ENCODE assay signal across 26 mouse cellular contexts in the genomic region with DNA sequence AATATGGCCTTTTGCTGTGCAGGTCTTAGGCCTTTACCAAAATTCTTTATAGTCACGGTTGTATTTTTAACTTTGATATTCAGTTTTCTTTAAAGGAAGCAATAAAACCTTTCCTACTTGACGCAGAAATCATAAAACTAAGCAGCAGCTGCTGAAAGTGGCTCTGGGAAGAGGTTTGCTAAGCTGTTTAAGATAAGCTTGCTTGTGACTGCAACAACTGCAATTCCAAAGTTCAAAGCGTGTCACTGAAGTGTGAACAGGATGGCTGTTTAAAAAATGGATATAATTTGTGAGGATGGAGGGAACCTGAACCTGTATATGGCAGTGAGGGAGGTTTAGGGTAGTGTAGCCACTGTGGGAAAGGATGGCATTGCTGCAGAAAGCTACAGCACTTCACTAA. TPM values are rescaled to one million over a fixed set of nuclear protein-coding genes. Genes with fewer than 3 reads are reported as not detected.
DNase-seq lines count a peak whose midpoint lies in the region; ATAC-seq lines count a peak whose summit lies in the region.
"Had no signal": no experiment of that assay in that cellular context is flagged by ENCODE, and none has a peak within 500 bp of the region (broad histone marks: within the 10 kb centered on the region; RNA-seq: fewer than 3 reads in every experiment).

No protein-coding gene starts in this region.

- no peak overlapping the region for H3K4me2 ChIP-seq in heart, embryonic 14.5 days (ENCODE audit: low read length)
- H3K4me2 ChIP-seq in midbrain, embryonic 11.5 days: no peak overlapping the region
- H3K4me2 ChIP-seq in midbrain, embryonic 13.5 days (replicated peaks): no peak overlapping the region
- H3K4me2 ChIP-seq in liver, embryonic 16.5 days (ENCODE audit: low read depth, low read length): no peak overlapping the region
- H3K4me2 ChIP-seq: embryonic facial prominence, embryonic 15.5 days; heart, embryonic 11.5 days; hindbrain, embryonic 15.5 days had no signal

- 50% methylated on average over 3 of the region's 3 CpGs for WGBS in heart, embryonic 14.5 days
- WGBS in midbrain, embryonic 11.5 days: 86% methylated on average over 3 of the region's 3 CpGs
- WGBS in midbrain, embryonic 13.5 days: 93% methylated on average over 3 of the region's 3 CpGs
- WGBS in liver, embryonic 16.5 days (ENCODE audit: insufficient replicate concordance): 71% methylated on average over 3 of the region's 3 CpGs

- H3K9ac ChIP-seq in heart, embryonic 14.5 days (ENCODE audit: low read length): no peak overlapping the region
- H3K9ac ChIP-seq in midbrain, embryonic 11.5 days (ENCODE audit: low read length): no peak overlapping the region
- H3K9ac ChIP-seq in midbrain, embryonic 13.5 days (replicated peaks): no peak overlapping the region
- H3K9ac ChIP-seq in liver, embryonic 16.5 days (ENCODE audit: low read depth, low read length): no peak overlapping the region
- H3K9ac ChIP-seq: embryonic facial prominence, embryonic 15.5 days; hindbrain, embryonic 15.5 days had no signal

- no peak for DNase-seq in heart, postnatal 14 days
- DNase-seq in midbrain, embryonic 11.5 days (ENCODE audit: low spot score, missing footprints): peak; percentile 51
- DNase-seq in urinary bladder, postnatal 4 days (ENCODE audit: low spot score in 2 of 2): no peak
- no peak for DNase-seq in gastrocnemius, adult 18-20 months (ENCODE audit: low spot score)
- DNase-seq: adrenal gland, adult 8-10 months; B cell, adult 2 months; cerebellum, adult 11 months; cerebellum, adult 8-10 months; cerebellum, postnatal 14 days; embryo, embryonic 11 days; heart, adult 2 months; heart, postnatal 36 days had no signal

- ATAC-seq in heart, embryonic 14.5 days (ENCODE audit: insufficient number of reproducible peaks, insufficient read depth, low FRiP score, low read depth): no peak
- no peak for ATAC-seq in midbrain, embryonic 11.5 days (ENCODE audit: low FRiP score)
- no peak for ATAC-seq in midbrain, embryonic 13.5 days
- no peak for ATAC-seq in liver, embryonic 16.5 days (ENCODE audit: low read depth)
- ATAC-seq: CD4-positive, CD25-positive, alpha-beta regulatory T cell, adult 4 months; forebrain, embryonic 14.5 days had no signal

- H3K4me3 ChIP-seq in heart, embryonic 14.5 days (ENCODE audit: control insufficient read depth in 1 of 2, insufficient read depth in 1 of 2, low read depth in 1 of 2, low read length in 2 of 2): no peak overlapping the region
- H3K4me3 ChIP-seq in midbrain, embryonic 11.5 days (ENCODE audit: low read depth, low read length): no peak overlapping the region
- no peak overlapping the region for H3K4me3 ChIP-seq in midbrain, embryonic 13.5 days (replicated peaks)
- no peak overlapping the region for H3K4me3 ChIP-seq in liver, embryonic 16.5 days (ENCODE audit: low read depth, low read length)
- H3K4me3 ChIP-seq: embryonic facial prominence, embryonic 15.5 days; erythroblast, embryonic 14.5 days; forebrain, embryonic 10.5 days; heart, adult 2 months; hindbrain, embryonic 15.5 days had no signal

- H3K9me3 ChIP-seq in heart, embryonic 14.5 days (ENCODE audit: control insufficient read depth, low read length): no peaks in the 10 kb centered on the region
- no peaks in the 10 kb centered on the region for H3K9me3 ChIP-seq in midbrain, embryonic 11.5 days (ENCODE audit: control insufficient read depth, low read length)
- no peaks in the 10 kb centered on the region for H3K9me3 ChIP-seq in midbrain, embryonic 13.5 days
- H3K9me3 ChIP-seq in liver, embryonic 16.5 days (replicated peaks; ENCODE audit: control insufficient read depth, low read length): no peaks in the 10 kb centered on the region
- H3K9me3 ChIP-seq: embryonic facial prominence, embryonic 15.5 days; forebrain, embryonic 10.5 days; G1E; hindbrain, embryonic 15.5 days had no signal

- intact Hi-C loops in heart, postnatal 14 days (cut with DNase I): no loop called here

- H3K4me1 ChIP-seq in heart, embryonic 14.5 days (ENCODE audit: control insufficient read depth in 2 of 2, insufficient read depth in 2 of 2, low read length in 2 of 2): peaks cover 0 to 4% of the 10 kb centered on the region in 2 experiments; a peak in 2 of 4 replicates
- peaks cover 6% of the 10 kb centered on the region for H3K4me1 ChIP-seq in midbrain, embryonic 11.5 days (ENCODE audit: control insufficient read depth, insufficient read depth, low read length)
- H3K4me1 ChIP-seq in midbrain, embryonic 13.5 days (replicated peaks): peaks cover 13% of the 10 kb centered on the region
- H3K4me1 ChIP-seq in liver, embryonic 16.5 days (ENCODE audit: control insufficient read depth, low read depth, low read length): peaks cover 11% of the 10 kb centered on the region

- H3K27me3 ChIP-seq in heart, embryonic 14.5 days (ENCODE audit: control insufficient read depth, insufficient read depth, low read length): no peaks in the 10 kb centered on the region
- no peaks in the 10 kb centered on the region for H3K27me3 ChIP-seq in midbrain, embryonic 11.5 days (ENCODE audit: control insufficient read depth, insufficient read depth, low read length)
- H3K27me3 ChIP-seq in midbrain, embryonic 13.5 days: no peaks in the 10 kb centered on the region
- no peaks in the 10 kb centered on the region for H3K27me3 ChIP-seq in liver, embryonic 16.5 days (ENCODE audit: control insufficient read depth, insufficient read depth, low read depth, low read length)
- H3K27me3 ChIP-seq: embryonic facial prominence, embryonic 15.5 days; hindbrain, embryonic 15.5 days had no signal

- H3K27ac ChIP-seq in heart, embryonic 14.5 days (replicated peaks in 1 of 2; ENCODE audit: control insufficient read depth in 1 of 2, insufficient read depth in 1 of 2, low read depth in 2 of 2, low read length in 2 of 2): peak overlapping the region; percentile 9 to 20; a peak in 1 of 4 replicates
- no peak overlapping the region for H3K27ac ChIP-seq in midbrain, embryonic 11.5 days (ENCODE audit: low read depth, low read length)
- H3K27ac ChIP-seq in midbrain, embryonic 13.5 days: no peak overlapping the region
- peak overlapping the region; percentile 8; the same call in 1 of the 2 replicates for H3K27ac ChIP-seq in liver, embryonic 16.5 days (ENCODE audit: low read length)
- H3K27ac ChIP-seq: embryonic facial prominence, embryonic 15.5 days; forebrain, embryonic 10.5 days; heart, adult 2 months; hindbrain, embryonic 15.5 days had no signal

- H3K36me3 ChIP-seq in heart, embryonic 14.5 days (ENCODE audit: control insufficient read depth, insufficient read depth, low read length): peaks cover 54% of the 10 kb centered on the region
- H3K36me3 ChIP-seq in midbrain, embryonic 11.5 days (ENCODE audit: control insufficient read depth, insufficient read depth, low read length): peaks cover 3% of the 10 kb centered on the region
- H3K36me3 ChIP-seq in midbrain, embryonic 13.5 days: peaks cover 46% of the 10 kb centered on the region
- H3K36me3 ChIP-seq in liver, embryonic 16.5 days (ENCODE audit: control insufficient read depth, insufficient read depth): peaks cover 13% of the 10 kb centered on the region

RNA-seq across cellular contexts. Expression of a gene that starts 7.7 kb away (rescaled TPM):
- polyA plus RNA-seq in heart, embryonic 14.5 days (2014; fragmentation: Nextera tagmentation; extraction: Ambion mirVana): 8.6 and 8.7 TPM in 2 replicates
- 1 to 10 TPM; 4.8 to 5.1 TPM for total RNA-seq in heart, postnatal 14 days (2021)
- 12.4 and 13.7 TPM in 2 replicates for polyA plus RNA-seq in midbrain, embryonic 11.5 days (2014; fragmentation: Nextera tagmentation; extraction: Ambion mirVana)
- polyA plus RNA-seq in midbrain, embryonic 13.5 days (2015; fragmentation: Nextera tagmentation; extraction: Ambion mirVana): 12.6 and 12.8 TPM in 2 replicates
- polyA plus RNA-seq in liver, embryonic 16.5 days (2015; fragmentation: Nextera tagmentation; extraction: Ambion mirVana): 4.6 TPM in 2 replicates
- 1 to 10 TPM; 4.0 to 4.3 TPM for total RNA-seq in gastrocnemius, adult 18-20 months (2021)

RNA-seq across cellular contexts. Expression of a gene that starts 24.1 kb away (rescaled TPM):
- polyA plus RNA-seq in heart, embryonic 14.5 days (2014; fragmentation: Nextera tagmentation; extraction: Ambion mirVana): 411 and 444 TPM in 2 replicates
- 100 to 1,000 TPM in 1 of 2 experiments, 10 to 100 TPM in 1; 86.5 to 102 TPM for total RNA-seq in heart, postnatal 14 days (2021)
- 586 and 633 TPM in 2 replicates for polyA plus RNA-seq in midbrain, embryonic 11.5 days (2014; fragmentation: Nextera tagmentation; extraction: Ambion mirVana)
- polyA plus RNA-seq in midbrain, embryonic 13.5 days (2015; fragmentation: Nextera tagmentation; extraction: Ambion mirVana): 579 and 596 TPM in 2 replicates
- polyA plus RNA-seq in liver, embryonic 16.5 days (2015; fragmentation: Nextera tagmentation; extraction: Ambion mirVana): 154 and 161 TPM in 2 replicates
- total RNA-seq in gastrocnemius, adult 18-20 months (2021): 10 to 100 TPM; 26.2 to 37.1 TPM

RNA-seq across cellular contexts. Expression of a gene that starts 31.1 kb away (rescaled TPM):
- 0.01 and 0.03 TPM in 2 replicates for polyA plus RNA-seq in heart, embryonic 14.5 days (2014; fragmentation: Nextera tagmentation; extraction: Ambion mirVana)
- under 1 TPM; 0.12 to 0.22 TPM for total RNA-seq in heart, postnatal 14 days (2021)
- 0.06 TPM in 1 of 2 replicates, not detected in the other for polyA plus RNA-seq in midbrain, embryonic 11.5 days (2014; fragmentation: Nextera tagmentation; extraction: Ambion mirVana)
- polyA plus RNA-seq in midbrain, embryonic 13.5 days (2015; fragmentation: Nextera tagmentation; extraction: Ambion mirVana): 0.03 and 0.05 TPM in 2 replicates
- 0.01 and 0.02 TPM in 2 replicates for polyA plus RNA-seq in liver, embryonic 16.5 days (2015; fragmentation: Nextera tagmentation; extraction: Ambion mirVana)
- total RNA-seq in gastrocnemius, adult 18-20 months (2021): under 1 TPM in 1 of 2 experiments, not detected in 1; 0.02 TPM
- total RNA-seq: gastrocnemius, adult 8-10 months had no signal
- polyA plus RNA-seq: embryonic facial prominence, embryonic 11.5 days; erythroblast, embryonic 14.5 days; forebrain, embryonic 10.5 days; G1E; hindbrain, embryonic 11.5 days had no signal

Comparison
In these comparisons a context has a peak if more than half of its experiments do, and no peak if none do; other contexts are left out.
1. H3K27ac ChIP-seq: peak in heart, embryonic 14.5 days (2 of 2) and liver, embryonic 16.5 days (single experiment); none in midbrain, embryonic 11.5 days (single experiment) and midbrain, embryonic 13.5 days (single experiment).